Mouse (Mus musculus): ENCODE measurements around the gene Furin. TPM values are rescaled to one million over a fixed set of nuclear protein-coding genes. Genes with fewer than 3 reads are reported as not detected.

Gene Furin
- total RNA-seq, 4 experiments from 2014 or later: 50.3 to 60.1 (median 56.7) TPM

DNA sequence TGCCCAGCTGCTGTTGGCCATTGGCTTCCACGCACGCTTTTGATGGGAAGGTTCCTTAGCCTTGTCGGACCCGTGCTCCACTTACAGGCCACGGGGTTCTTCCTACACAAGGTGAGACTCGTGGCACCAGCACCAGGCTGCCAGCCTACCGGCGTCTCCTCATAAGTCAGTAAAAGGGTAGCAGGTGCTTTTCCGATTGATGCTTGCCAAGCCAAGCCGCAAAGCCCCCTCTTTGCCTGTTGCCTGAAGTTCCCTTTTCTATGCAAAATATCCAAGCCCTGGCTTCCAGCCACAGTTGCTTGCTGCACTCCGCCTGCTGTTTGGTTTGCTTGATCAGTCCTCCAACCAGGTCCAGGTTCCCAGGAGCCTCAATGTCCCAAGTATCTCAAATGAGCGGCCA, 31.4 kb downstream of the Furin start:
- no peak for DNase-seq (ENCODE audit: low spot score in 2 of 2)

DNA sequence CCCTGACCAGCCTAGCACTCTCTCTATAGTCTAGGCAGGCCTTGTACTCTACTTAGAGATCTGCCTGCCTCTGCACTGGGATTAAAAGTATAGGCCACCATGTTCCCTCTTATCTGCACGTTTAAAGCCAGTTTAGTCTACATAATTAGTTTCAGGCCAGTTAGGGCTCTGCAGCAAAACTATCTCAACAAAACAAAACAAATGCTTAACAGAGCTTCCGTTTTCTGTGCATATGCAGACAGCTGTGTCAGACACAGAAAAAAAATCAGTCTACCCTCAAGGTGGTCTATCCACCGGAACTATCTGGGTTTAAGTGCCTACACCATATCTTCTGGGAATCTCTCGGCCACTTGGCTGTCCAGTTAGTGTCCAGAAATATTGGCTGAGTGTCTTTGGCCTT, 31.9 kb downstream of the Furin start:
- DNase-seq (ENCODE audit: low spot score in 2 of 2): no peak

DNA sequence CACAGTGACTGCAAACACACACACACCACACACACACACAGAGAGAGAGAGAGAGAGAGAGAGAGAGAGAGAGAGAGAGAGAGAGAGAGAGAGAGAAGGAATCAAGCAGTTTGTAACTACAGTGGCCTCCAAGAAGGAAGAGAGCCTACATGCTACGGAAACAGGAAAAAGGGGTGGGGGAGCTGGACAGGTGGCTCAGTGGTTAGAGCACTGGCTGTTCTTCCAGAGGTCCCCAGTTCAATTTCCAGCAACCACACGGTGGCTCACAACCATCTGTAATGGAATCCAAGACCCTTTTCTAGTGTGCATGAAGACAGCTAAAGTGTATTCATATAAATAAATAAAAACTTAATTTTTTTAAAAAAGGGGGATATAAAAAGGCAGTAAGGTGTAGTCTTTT, 32.6 kb downstream of the Furin start:
- DNase-seq (ENCODE audit: low spot score in 2 of 2): no peak

DNA sequence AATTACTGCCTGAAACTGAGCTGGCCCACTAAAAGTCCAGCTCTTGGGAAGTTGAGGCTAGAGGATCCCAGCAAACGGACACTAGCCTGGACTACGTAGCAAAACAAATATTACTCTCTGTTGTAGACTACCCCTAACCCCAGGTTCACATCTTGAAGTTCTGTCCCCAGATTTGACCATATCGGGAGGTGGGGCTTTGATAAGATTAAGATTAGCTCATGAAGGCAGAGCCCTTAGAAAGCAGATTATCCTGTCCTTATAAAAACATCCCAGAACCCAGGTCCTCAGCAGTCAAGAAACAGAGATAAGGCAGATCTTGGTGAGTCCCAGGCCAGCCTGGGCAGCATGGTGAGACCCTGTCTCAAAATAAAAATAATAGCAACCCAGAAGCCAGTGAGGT, 33.1 kb downstream of the Furin start:
- no peak for DNase-seq (ENCODE audit: low spot score in 2 of 2)

DNA sequence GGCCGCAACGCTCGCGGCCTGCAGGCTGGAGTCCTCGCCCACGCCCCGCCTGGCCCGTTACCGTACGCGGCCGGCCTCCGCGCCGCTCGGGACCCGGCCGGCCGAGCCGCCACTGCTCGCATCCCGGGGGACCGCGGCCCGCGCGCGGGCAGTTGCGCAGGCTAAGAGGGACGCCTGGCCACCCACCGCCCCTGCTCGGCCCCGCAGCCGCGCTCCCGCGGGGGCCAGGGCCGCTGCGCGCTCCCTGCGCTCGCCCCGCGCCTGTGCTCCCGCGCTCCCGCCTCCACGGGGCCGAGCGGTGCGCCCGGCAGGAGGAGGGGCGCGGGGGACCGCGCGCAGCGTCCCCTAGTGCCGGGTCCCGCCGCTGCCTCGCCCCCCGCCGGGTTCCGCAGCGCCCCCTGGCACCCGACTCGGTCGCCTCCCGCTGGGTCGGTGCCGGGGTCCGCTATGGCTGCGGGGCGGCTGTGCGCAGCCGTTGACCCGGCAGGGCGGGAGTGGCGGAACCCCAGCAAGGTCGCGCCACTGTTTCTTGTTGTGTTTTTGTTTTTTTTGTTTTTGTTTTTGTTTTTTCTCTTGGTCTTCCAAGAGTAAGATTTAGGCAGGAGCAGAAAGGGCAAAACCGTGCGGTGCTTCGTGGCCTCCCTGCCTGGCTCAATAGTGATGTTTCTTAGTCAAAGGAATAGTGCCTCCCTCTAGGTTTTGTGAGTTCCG, 34.0 kb downstream of the Furin start, which contains the start of gene Man2a2:
Man2a2 (minus strand) TSS at position 335 of the 711 bp plus-strand sequence.
- DNase-seq (ENCODE audit: low spot score in 2 of 2): peak; percentile 62 to 72

- peak; percentile 86 to 89 for DNase-seq (ENCODE audit: low spot score in 2 of 2)
These were observed 34.6 kb downstream of the Furin start for GRCm38 (mm10) chr7:80370649-80371040.

- DNase-seq (ENCODE audit: low spot score in 2 of 2): no peak
These were observed 35.2 kb downstream of the Furin start for GRCm38 (mm10) chr7:80369967-80370431.

GRCm38 (mm10) chr7:80369461-80369860, 35.8 kb downstream of the Furin start:
- no peak for DNase-seq (ENCODE audit: low spot score in 2 of 2)

DNA sequence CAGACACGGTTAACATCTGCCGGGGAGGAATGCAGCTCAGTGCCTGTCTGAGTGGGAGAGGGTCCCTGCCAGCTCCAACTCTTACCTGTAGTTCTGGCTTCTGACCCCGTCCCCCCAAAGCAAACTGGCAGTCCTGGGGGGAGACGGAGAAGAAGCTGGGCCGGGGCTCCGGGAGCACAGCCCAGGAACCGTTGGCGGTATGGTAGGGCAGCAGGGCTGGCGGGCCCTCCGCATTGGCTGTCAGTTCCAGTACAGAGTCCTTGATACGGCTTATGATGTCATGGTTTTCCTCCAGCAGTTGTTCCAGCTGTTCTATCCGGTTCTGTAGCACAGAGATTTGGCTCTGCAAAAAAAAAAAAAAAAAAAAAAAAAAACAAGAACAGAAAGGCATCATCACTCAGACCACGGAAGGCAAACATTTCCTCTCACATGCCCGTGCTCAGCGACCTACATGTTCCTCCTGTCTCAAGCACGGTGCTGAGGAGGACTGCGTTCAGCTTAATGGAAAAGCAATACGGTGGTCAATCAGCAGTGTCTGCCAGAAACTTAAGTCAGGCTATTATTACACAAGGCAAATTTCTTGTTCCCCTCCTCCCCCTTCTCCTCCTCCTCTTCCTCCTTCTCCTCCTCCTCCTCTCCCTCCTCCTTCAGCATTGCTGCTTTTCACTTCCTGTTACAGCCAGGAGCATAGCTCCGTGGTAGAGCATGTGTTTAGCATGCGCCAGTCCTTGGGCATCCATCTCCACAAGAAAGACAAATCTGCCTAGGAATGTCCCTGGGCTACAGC, 36.4 kb downstream of the Furin start:
- DNase-seq (ENCODE audit: low spot score in 2 of 2): no peak

DNA sequence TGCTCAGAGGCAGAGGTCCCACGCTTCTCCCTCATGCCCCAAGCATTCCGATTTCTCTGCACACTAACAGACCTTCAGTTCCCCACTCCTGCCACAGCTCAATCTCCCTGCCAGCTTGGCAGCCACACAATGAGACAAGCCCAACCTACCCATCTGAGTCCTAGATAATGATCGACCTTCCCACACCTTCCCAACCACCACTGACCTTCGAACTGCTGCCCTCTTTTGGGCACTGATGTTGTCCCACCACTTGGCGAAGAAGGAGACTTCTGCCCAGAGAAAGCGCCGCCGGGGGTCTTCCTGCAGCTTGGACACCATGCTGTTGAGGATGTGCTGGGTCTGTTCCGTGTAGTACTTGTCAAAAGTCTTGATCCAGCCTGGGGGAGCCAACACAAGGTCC, 37.2 kb downstream of the Furin start:
- DNase-seq (ENCODE audit: low spot score in 2 of 2): no peak

DNA sequence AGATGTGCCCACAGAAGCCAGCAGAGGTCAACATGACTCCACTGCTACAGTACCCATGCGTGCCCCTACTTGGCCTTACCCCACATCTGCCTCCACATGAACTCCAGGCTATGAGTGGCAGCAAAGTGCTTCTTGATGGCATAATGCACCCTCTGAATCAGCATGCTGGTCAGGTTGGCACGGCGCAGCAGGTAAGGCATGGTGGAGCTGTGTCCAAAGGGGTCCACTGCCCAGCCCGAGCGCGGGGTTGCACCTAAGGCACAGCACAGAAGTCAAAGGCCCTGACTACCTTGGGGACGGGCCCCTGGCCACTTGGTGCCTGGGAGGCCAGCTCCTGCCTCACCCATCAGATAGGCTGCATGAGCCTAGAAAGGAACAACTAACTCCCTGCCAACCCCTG, 38.0 kb downstream of the Furin start:
- DNase-seq (ENCODE audit: low spot score in 2 of 2): no peak

DNA sequence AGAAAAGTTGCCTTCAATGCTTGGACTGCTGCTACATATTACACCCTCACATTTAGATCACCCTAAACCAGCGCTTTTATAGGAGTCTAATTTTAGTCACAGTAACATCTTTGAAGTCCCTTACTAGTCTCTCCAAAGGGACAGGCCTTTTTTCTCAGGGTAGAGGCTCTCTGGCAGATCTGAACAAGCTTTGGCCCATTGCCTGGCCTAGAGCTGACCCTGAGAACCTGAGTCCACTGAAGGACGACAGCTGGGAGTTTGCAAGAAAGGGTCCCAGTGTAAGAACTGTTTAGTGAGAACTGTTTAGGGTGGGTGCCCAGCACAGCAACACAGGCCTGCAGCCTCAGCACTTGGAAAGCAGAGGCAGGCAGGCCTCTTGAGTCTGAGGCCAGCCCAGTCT, 39.5 kb downstream of the Furin start:
- peak; percentile 37 to 45 for DNase-seq (ENCODE audit: low spot score in 2 of 2)

GRCm38 (mm10) chr7:80360435-80360834, 44.8 kb downstream of the Furin start:
- no peak for DNase-seq (ENCODE audit: low spot score in 2 of 2)

- DNase-seq (ENCODE audit: low spot score in 2 of 2): no peak
These were observed 47.2 kb downstream of the Furin start for GRCm38 (mm10) chr7:80358039-80358438.

GRCm38 (mm10) chr7:80357156-80357555, 48.1 kb downstream of the Furin start:
- DNase-seq (ENCODE audit: low spot score in 2 of 2): no peak

DNA sequence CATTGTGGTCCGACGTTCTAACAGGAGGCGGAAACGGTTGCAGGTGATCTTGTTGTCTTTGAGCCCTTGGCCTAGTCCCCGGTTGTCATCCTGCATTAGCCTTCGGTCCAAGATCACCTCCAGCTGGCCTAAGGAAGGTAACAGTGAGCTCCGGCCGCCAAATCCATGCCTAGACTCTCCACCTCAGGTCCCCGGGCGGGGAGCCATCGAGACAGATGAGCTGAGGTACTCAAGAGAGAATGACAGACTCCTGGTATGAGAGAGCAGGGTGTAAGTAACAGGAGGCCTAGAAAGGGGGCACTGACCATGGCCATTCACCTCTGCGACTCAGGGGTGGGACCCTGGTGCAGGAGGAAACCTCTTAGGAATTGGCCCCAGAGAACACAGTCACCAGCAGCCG, 48.9 kb downstream of the Furin start:
- DNase-seq (ENCODE audit: low spot score in 2 of 2): no peak

- DNase-seq (ENCODE audit: low spot score in 2 of 2): peak; percentile 61 to 76
These were observed 52.3 kb downstream of the Furin start for GRCm38 (mm10) chr7:80352920-80353319.

DNA sequence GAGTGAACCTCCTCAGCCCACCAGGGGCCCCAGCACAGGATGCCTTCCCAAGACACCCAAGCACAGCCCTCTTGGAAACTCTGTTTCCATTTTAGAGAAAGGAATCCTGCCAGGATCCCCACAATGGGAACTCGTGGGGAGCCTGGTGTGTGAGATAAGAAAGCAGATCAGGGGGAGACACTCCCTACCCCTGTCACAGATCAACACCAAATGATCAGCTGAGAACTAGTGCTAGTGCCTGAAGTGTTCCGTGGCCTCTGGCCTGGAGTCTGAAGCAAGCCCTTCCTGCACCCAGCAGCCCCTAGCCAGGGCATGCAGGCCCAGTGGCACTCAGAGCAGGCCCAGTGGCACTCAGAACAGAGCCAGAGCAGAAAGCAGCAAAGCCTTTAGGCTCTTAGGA, 54.4 kb downstream of the Furin start:
- DNase-seq (ENCODE audit: low spot score in 2 of 2): no peak

GRCm38 (mm10) chr7:80347670-80348586, 57.3 kb downstream of the Furin start:
- DNase-seq (ENCODE audit: low spot score in 2 of 2): no peak

- DNase-seq (ENCODE audit: low spot score in 2 of 2): no peak
These were observed 58.4 kb downstream of the Furin start for GRCm38 (mm10) chr7:80346830-80347229.

DNA sequence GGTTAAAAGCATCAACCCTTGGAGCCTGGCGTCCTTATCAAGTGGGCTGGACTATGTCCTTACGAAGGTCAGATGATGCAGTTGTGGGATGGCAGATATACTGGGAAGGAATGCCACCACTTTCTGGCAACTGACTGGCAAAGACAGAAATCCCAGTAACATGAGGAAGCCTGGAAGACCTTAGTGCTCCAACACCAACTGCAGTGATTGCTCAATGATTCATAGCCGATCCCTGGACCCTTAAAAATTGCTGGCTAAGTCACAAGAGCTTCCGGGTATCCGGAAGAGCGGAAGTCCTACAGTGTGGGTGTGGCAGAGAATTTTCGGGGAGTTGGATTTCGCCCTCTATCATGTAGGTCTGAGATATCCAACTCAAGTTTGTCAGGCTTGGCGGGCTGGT, 59.1 kb downstream of the Furin start:
- DNase-seq (ENCODE audit: low spot score in 2 of 2): no peak
